Mouse (Mus musculus) intestine, postnatal 0 days (tissue): ENCODE data around the gene Nxf3. TPM values are rescaled to one million over a fixed set of nuclear protein-coding genes. Genes with fewer than 3 reads are reported as not detected.

Source experiments
- ATAC-seq: fragments of 200-750 bp; cut with Nextera tagmentation; 2 replicates; pipeline ENCODE4 v1.8.0; 2017; ENCODE audit warnings: mild to moderate bottlenecking, moderate TSS enrichment, moderate library complexity
- H3K27ac ChIP-seq: fragments of 300-500 bp; sonication (generic); 2 replicates; pipeline ENCODE4 v1.5.1; 2014; ENCODE audit warnings: mild to moderate bottlenecking, low read depth, low read length, moderate library complexity
- H3K27me3 ChIP-seq: fragments of 300-500 bp; sonication (generic); replicated peaks from 2 replicates; pipeline ENCODE4 v1.6.1; 2014; ENCODE audit warnings: low read length, mixed read lengths; ENCODE audit not compliant: control insufficient read depth, insufficient read depth
- H3K36me3 ChIP-seq: fragments of 300-500 bp; sonication (generic); 2 replicates; pipeline ENCODE4 v1.6.1; 2014; ENCODE audit warnings: mild to moderate bottlenecking, moderate library complexity; ENCODE audit not compliant: control insufficient read depth, insufficient read depth
- H3K4me1 ChIP-seq: fragments of 300-500 bp; sonication (generic); replicated peaks from 2 replicates; pipeline ENCODE4 v1.6.1; 2014; ENCODE audit warnings: antibody characterized with exemption, low read length, mixed read lengths; ENCODE audit not compliant: control insufficient read depth, insufficient read depth
- H3K4me2 ChIP-seq: fragments of 300-500 bp; sonication (generic); replicated peaks from 2 replicates; pipeline ENCODE4 v1.6.1; 2014; ENCODE audit warnings: low read depth, mild to moderate bottlenecking, moderate library complexity
- H3K4me3 ChIP-seq: fragments of 300-500 bp; sonication (generic); 2 replicates; pipeline ENCODE4 v1.5.1; 2014; ENCODE audit warnings: low read depth, low read length
- H3K9ac ChIP-seq: fragments of 300-500 bp; sonication (generic); 2 replicates; pipeline ENCODE4 v1.6.1; 2014; ENCODE audit warnings: mild to moderate bottlenecking, low read depth, low read length
- H3K9me3 ChIP-seq: fragments of 300-500 bp; sonication (generic); 2 replicates; pipeline ENCODE4 v1.6.1; 2016; ENCODE audit warnings: mixed run types; ENCODE audit not compliant: control insufficient read depth
- CTCF ChIP-seq: sonication (generic); IDR thresholded peaks from 2 replicates; pipeline ENCODE4 v1.5.1; 2016; ENCODE audit warnings: low read depth, mild to moderate bottlenecking, control low read depth, antibody characterized with exemption, moderate library complexity
- WGBS: fragments of 180-500 bp; shearing (Covaris S2); extraction: QIAGEN DNeasy Blood & Tissue Kit; methylation state at CpG from one replicate; pipeline ENCODE4 v1.1.7; 2014; 5-methylcytosine and 5-hydroxymethylcytosine counted together
- polyA plus RNA-seq: library from polyadenylated mRNA; unstranded; fragments of >200 nt; fragmentation: Nextera tagmentation; extraction: Ambion mirVana; gene quantifications from 2 replicates; pipeline ENCODE4 v1.2.1, GENCODE M21; 2015

Nxf3 gene
- 0.22 and 0.27 TPM in 2 replicates for polyA plus RNA-seq

DNA sequence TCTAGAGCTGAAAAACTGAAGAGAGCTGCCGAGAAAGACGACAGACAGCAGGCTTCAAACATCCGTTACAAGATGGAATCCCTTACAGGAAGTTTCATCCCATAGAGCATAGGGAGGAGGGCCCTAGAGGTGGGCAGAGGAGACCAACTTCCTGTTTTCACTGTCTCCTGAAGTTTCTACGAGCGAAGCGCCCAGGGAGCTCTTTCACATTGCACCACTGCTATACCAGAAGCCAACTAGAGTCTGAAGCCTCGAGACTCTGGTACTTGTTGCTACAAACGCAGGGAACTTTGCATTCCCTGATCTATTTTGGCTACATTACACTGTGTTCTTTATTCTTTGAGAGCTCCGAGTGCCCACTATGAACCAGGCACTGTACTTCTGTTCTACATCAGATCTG is at the start of gene Nxf3:
Gene Nxf3, minus strand, starts transcription at position 101 of the 400 bp plus-strand sequence.
- no peak within 1 kb of the TSS for H3K9ac ChIP-seq
- H3K4me3 ChIP-seq = no peak within 1 kb of the TSS
- ATAC-seq = no peak
- H3K4me2 ChIP-seq = no peak within 1 kb of the TSS
- 83% methylated on average over 9 of the region's 9 CpGs for WGBS
- H3K27ac ChIP-seq = no peak within 1 kb of the TSS
- H3K9me3 ChIP-seq = no peaks in the 10 kb centered on the region
- H3K4me1 ChIP-seq = no peaks in the 10 kb centered on the region
- no peaks in the 10 kb centered on the region for H3K27me3 ChIP-seq
- H3K36me3 ChIP-seq = no peaks in the 10 kb centered on the region
- TF ChIP-seq CTCF = no peak

DNA sequence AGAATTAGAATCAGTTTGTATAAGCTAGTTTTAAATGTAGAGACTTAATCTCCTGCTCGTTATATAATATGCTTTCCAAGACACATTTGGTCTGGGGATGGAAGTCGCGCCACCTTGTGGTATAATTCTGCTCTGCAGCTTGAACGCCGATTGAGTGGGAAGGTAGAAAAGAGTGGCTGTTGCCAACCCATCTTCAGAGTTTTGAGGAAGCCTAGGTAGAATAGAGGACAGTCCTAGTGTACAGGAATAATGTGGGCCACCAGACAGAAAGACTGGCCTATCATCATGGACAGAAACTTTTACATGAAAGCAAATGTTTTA is 42.6 kb upstream of the Nxf3 start:
- Histone ChIP-seq H3K4me1 (no peaks in the 10 kb centered on the region), H3K27ac (no peak overlapping the region), H3K4me2 (no peak overlapping the region), H3K27me3 (no peaks in the 10 kb centered on the region), H3K9me3 (no peaks in the 10 kb centered on the region), H3K9ac (no peak overlapping the region), H3K4me3 (no peak overlapping the region), H3K36me3 (no peaks in the 10 kb centered on the region)
- peak; percentile 73 for TF ChIP-seq CTCF
- ATAC-seq = no peak
- 18% methylated on average over 5 of the region's 5 CpGs for WGBS

DNA sequence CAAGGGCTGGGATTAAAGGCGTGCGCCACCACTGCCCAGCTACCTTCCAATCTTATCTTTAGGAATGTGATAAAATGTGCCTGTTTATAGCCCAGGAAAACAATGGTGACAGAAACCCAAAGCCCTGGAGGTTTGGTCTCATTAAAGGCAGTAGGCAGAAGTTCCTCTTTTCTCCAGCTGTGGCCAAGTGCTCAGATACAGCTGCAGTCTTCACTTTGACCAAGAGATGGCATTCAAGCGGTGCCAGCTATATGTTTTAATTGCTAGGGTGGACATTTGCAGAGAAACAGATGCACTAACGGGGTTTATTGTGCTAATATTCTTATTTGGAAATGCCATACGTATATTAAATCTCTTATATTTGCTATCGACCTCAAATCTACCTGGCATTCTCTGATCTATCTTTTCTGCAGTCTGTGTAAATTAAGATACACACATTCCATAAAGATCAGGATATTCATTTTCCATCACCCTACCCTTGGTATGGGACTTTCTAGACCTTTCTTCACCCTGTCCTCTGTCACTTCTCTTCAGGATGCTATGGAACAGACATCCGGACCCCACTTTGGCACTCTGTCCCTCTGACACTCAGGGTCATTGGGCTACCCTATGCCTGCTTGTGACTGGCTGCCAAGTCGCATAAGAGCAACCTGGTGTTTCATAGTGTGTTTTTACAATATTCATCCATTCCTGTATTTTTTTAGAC is 42.1 kb upstream of the Nxf3 start:
- Histone ChIP-seq H3K4me2 (no peak overlapping the region), H3K27me3 (no peaks in the 10 kb centered on the region), H3K27ac (no peak overlapping the region), H3K9ac (no peak overlapping the region), H3K4me3 (no peak overlapping the region), H3K9me3 (no peaks in the 10 kb centered on the region), H3K4me1 (no peaks in the 10 kb centered on the region), H3K36me3 (no peaks in the 10 kb centered on the region)
- 52% methylated on average over 8 of the region's 8 CpGs for WGBS
- ATAC-seq = no peak
- TF ChIP-seq CTCF = peak; percentile 57

DNA sequence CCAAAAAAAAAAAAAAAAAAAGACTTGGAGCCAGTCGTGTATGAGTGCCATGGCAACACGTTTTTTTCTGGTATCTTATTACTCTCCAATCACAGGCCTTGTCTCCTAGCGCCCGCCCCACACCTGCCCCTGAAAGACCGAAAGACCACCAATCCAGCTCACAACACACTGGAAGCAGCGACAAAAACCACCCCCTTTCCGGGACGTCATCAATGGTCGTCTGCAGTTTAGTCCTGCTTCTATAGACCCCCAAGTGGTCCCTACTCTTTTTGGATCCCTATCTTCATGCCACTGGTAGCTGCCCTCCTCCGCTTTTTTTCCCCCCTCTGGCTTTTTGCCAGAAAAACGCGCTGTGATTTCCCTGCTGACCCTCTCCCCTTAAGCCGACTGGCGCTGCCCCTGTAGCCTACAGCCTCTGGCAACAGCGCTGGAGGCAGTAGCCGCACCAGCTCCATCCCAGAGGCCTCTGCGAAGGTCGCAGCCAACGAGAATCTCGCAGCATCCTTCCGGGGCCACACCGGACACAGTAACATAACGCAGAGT is 30.4 kb upstream of the Nxf3 start:
- H3K27ac ChIP-seq = no peak overlapping the region
- ATAC-seq = no peak
- H3K4me3 ChIP-seq = peak overlapping the region; percentile 9; the same call in 1 of the 2 replicates
- no peak overlapping the region for H3K9ac ChIP-seq
- no peak for TF ChIP-seq CTCF
- H3K36me3 ChIP-seq = no peaks in the 10 kb centered on the region
- WGBS = 28% methylated on average over 23 of the region's 23 CpGs
- no peaks in the 10 kb centered on the region for H3K27me3 ChIP-seq
- no peaks in the 10 kb centered on the region for H3K4me1 ChIP-seq
- peak overlapping the region; percentile 43 for H3K4me2 ChIP-seq
- no peaks in the 10 kb centered on the region for H3K9me3 ChIP-seq

DNA sequence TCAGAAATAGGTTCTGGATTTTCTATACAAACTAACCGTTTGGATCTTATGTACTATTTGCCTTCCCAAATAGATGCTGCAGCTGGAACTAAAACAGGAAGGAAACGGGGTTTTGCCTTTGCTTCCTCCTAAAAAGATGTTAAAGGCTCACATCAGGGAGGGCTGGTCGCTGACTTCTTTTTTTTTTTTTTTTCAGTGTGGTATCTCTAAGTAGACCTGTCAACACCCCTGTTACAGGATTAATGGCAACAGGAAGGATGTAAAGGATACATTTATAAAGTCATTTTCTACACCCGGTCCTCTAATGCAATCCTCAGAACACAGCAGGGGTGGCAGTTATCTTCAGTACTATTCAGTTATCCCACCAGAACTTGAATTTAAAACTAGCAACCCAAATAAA is 30.0 kb upstream of the Nxf3 start:
- Histone ChIP-seq H3K9ac (no peak overlapping the region), H3K27ac (no peak overlapping the region), H3K4me1 (no peaks in the 10 kb centered on the region), H3K36me3 (no peaks in the 10 kb centered on the region), H3K9me3 (no peaks in the 10 kb centered on the region), H3K27me3 (no peaks in the 10 kb centered on the region), H3K4me3 (no peak overlapping the region), H3K4me2 (no peak overlapping the region)
- ATAC-seq = no peak
- no peak for TF ChIP-seq CTCF
- 42% methylated on average over 4 of the region's 4 CpGs for WGBS

DNA sequence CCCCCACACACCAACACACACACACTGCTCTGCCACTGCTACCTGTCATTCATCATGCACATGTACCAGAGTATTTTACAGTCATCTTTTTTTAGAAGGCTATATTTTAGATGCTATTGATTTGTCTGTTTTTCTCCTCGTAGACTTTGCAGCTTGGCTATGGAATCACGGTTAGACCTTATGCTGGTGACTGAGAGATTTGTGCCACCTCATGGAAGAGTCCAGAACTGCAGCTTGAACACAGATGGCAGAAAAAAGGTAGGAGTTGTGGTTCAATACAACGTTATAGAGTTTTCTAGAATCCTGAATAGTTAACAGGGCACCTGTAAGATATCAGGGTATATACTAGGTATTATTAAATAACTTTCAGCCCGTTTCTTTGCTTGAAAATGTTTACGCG is 22.9 kb upstream of the Nxf3 start:
- no peak overlapping the region for H3K4me2 ChIP-seq
- no peaks in the 10 kb centered on the region for H3K36me3 ChIP-seq
- WGBS = 41% methylated on average over 6 of the region's 6 CpGs
- no peak overlapping the region for H3K9ac ChIP-seq
- no peaks in the 10 kb centered on the region for H3K27me3 ChIP-seq
- H3K4me1 ChIP-seq = no peaks in the 10 kb centered on the region
- no peak overlapping the region for H3K4me3 ChIP-seq
- H3K27ac ChIP-seq = no peak overlapping the region
- ATAC-seq = no peak
- no peaks in the 10 kb centered on the region for H3K9me3 ChIP-seq
- peak; percentile 70 for TF ChIP-seq CTCF
